Mouse (Mus musculus): ENCODE measurements around the gene Pcnx2. TPM values are rescaled to one million over a fixed set of nuclear protein-coding genes. Genes with fewer than 3 reads are reported as not detected.

The Pcnx2 gene
- polyA plus RNA-seq, 1 experiment = 13.7 TPM

DNA sequence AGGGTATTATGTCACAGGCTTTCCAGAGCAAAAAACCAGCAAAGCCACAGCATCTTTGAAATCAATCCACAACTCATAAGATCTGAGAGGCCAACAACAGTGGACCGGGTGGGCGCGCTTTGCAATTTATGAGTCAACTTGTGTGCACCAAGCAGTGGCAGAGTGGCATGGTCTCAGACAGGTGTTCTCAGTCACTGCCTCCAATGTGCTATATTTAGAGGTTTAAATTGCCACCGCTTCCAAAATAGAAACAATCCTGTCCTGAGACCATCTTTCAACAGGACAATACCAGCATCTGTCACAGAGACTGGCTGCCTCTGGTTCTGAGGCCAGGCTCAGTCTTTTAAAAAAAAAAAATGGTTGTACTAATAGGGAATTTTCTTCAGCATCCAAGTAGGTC, 42.0 kb downstream of the Pcnx2 start:
- peak; percentile 17 for DNase-seq (ENCODE audit: low read depth)
- TF ChIP-seq CTCF (IDR thresholded peaks at IDR 0.05; ENCODE audit: borderline replicate concordance, extremely low read depth, insufficient read depth, insufficient read length) (no peak), POLR2A (IDR thresholded peaks at IDR 0.05; ENCODE audit: borderline replicate concordance, extremely low read depth, insufficient read depth, insufficient read length, poor library complexity, severe bottlenecking) (no peak)

DNA sequence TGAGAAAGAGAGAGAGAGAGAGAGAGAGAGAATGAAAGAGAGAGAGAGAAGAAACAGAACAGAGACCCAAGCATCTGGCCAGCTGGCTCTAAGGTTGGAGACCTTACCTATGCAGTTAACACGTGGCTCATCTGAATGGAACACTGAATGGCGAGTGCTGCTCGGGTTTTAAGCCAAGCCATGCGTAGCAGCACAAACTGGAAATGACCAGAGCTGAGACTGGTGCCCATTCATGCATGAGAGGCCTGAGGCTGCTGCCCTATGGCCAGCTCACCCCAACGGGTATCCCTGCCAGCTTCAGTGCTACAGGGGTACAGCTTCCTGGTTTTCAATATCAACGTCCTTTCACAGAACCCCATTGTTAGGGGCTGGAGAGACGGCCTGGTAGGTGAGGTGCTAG, 43.7 kb downstream of the Pcnx2 start:
- TF ChIP-seq CTCF (IDR thresholded peaks at IDR 0.05; ENCODE audit: borderline replicate concordance, extremely low read depth, insufficient read depth, insufficient read length) (no peak), POLR2A (IDR thresholded peaks at IDR 0.05; ENCODE audit: borderline replicate concordance, extremely low read depth, insufficient read depth, insufficient read length, poor library complexity, severe bottlenecking) (no peak)
- DNase-seq (ENCODE audit: low read depth) = no peak

DNA sequence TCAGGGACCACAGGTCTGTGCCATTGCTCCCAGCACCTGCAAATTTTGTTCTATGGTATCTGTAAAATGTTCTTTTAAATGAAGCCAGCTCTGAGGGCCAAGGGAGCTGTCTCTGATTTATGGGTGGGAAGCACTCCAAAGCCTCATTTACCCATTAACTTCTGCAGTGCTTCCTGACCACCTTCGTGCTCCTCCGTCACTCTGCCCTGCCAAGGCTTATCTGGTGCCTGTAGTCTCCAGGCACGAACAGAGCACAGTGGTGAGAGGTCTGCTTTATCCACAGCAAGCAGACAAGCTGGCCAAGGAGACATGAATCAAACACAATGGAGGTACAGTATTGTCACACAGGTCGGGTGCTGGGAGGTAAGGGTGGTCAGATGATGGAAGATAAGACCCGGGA, 44.8 kb downstream of the Pcnx2 start:
- DNase-seq (ENCODE audit: low read depth) = no peak
- TF ChIP-seq POLR2A (IDR thresholded peaks at IDR 0.05; ENCODE audit: borderline replicate concordance, extremely low read depth, insufficient read depth, insufficient read length, poor library complexity, severe bottlenecking) (no peak), CTCF (IDR thresholded peaks at IDR 0.05; ENCODE audit: borderline replicate concordance, extremely low read depth, insufficient read depth, insufficient read length) (no peak)

DNA sequence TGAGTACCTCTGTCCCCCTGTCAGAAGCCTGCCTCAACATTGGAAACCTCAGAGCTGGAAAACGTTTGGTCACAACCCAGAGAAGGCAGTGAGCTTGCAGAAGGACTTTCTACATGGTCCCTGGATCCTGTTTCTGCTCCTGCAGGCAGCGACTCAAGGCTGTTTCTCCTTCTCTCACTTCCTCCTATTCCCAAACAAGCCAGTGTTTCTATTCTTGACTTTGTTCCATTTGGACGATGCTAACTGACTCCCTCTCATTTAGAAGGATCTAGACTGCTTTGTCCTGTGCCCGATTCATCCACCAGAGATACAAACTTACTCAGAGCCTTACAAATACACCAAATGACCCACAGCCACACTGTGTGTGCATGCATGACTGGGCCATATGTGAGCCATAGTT, 48.9 kb downstream of the Pcnx2 start:
- TF ChIP-seq POLR2A (IDR thresholded peaks at IDR 0.05; ENCODE audit: borderline replicate concordance, extremely low read depth, insufficient read depth, insufficient read length, poor library complexity, severe bottlenecking) (no peak), CTCF (IDR thresholded peaks at IDR 0.05; ENCODE audit: borderline replicate concordance, extremely low read depth, insufficient read depth, insufficient read length) (no peak)
- DNase-seq (ENCODE audit: low read depth) = no peak

DNA sequence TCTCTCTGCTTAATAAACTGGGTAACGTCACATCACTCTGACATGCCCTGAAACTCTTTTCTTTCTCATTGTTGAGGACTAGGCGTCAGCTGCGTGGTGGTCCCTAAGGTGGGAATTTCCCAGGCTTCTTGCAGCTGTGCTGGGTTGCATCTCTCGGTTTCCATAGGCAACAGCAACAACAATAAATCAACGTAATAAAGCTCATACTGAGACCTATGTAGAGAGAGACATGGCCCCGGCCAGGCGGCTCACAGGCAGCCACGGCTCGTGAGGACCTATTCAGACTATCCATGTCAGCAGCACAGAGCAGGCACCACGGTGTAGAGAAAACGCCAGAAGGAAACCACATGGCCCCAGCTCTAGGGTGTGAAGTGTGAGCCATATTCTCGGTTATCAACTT, 50.3 kb downstream of the Pcnx2 start:
- TF ChIP-seq POLR2A (IDR thresholded peaks at IDR 0.05; ENCODE audit: borderline replicate concordance, extremely low read depth, insufficient read depth, insufficient read length, poor library complexity, severe bottlenecking) (no peak), CTCF (IDR thresholded peaks at IDR 0.05; ENCODE audit: borderline replicate concordance, extremely low read depth, insufficient read depth, insufficient read length) (no peak)
- peak; percentile 67 for DNase-seq (ENCODE audit: low read depth)

DNA sequence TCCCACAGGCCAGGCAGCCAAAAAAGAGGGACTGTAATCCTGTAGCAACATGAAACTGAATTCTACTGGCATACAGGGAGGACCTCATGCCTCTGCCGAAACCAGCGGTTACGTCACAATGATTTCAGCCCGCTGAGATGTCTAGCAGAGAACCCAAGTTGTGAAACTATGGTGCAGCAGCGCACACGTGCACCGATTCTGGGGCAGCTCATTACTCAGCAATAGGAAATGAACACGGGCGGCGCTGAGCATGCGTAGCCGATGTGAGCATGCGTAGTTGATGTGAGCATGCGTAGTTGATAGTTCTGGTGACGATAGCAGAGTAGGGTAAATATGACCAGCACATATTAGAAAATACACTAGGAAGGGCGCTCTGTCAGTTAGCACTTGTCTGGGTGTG, 52.8 kb downstream of the Pcnx2 start:
- no peak for TF ChIP-seq CTCF (IDR thresholded peaks at IDR 0.05; ENCODE audit: borderline replicate concordance, extremely low read depth, insufficient read depth, insufficient read length)
- no peak for TF ChIP-seq POLR2A (IDR thresholded peaks at IDR 0.05; ENCODE audit: borderline replicate concordance, extremely low read depth, insufficient read depth, insufficient read length, poor library complexity, severe bottlenecking)
- no peak for DNase-seq (ENCODE audit: low read depth)

DNA sequence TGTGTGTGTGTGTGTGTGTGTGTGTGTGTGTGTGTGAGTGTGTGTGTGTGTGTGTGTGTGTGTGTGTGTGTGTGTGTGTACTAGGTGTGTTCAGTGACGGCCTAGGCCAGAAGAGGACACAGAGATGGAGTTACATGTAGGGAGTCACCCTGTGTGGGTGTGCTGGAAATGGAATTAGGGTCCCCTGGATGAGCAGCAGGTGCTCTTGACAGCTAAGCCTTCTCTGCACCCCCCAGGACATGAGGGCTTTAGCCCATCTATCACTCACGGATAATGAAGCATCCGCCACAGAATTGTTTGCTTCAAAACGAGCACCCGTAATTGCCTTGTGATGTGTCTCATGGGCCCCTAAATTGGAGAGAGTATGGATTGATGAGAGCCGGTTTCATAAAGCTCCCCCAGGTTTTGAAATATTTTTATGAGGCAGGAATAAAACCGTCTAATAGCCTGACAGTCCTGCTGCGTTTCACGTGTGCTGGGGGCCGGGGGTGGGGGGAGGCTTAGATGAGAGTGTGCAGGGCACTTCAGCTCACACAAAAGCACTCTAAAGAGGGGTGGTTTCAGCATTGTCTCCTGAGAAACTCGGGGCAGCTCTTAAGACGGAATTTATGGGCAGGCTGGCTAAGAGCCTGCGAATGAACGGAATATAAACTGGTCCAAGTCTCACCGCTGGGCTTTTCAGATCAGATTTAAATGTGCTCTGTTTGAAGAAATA, 54.8 kb downstream of the Pcnx2 start:
- no peak for TF ChIP-seq POLR2A (IDR thresholded peaks at IDR 0.05; ENCODE audit: borderline replicate concordance, extremely low read depth, insufficient read depth, insufficient read length, poor library complexity, severe bottlenecking)
- TF ChIP-seq CTCF (IDR thresholded peaks at IDR 0.05; ENCODE audit: borderline replicate concordance, extremely low read depth, insufficient read depth, insufficient read length) = no peak
- DNase-seq (ENCODE audit: low read depth) = peak; percentile 79

DNA sequence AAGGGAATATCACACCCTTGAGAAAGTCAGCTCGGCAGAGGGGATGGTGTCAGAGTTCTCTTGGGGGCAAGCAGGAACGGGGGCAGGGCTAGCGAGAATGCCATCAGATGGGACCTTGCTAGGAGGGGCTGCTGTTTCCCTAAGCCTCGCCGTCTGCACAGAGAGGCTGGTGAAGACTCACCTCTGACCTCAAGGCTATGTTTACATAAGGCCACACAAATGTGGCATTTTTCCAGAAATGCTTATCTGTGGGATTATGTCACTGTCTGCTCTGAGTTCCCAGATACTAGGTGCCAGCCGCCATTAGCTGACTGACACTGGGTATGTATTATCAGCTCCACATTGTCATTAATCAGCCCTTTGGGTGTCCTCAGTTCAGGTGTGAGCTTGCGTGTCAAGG, 56.0 kb downstream of the Pcnx2 start:
- DNase-seq (ENCODE audit: low read depth) = no peak
- TF ChIP-seq CTCF (IDR thresholded peaks at IDR 0.05; ENCODE audit: borderline replicate concordance, extremely low read depth, insufficient read depth, insufficient read length) (no peak), POLR2A (IDR thresholded peaks at IDR 0.05; ENCODE audit: borderline replicate concordance, extremely low read depth, insufficient read depth, insufficient read length, poor library complexity, severe bottlenecking) (no peak)

DNA sequence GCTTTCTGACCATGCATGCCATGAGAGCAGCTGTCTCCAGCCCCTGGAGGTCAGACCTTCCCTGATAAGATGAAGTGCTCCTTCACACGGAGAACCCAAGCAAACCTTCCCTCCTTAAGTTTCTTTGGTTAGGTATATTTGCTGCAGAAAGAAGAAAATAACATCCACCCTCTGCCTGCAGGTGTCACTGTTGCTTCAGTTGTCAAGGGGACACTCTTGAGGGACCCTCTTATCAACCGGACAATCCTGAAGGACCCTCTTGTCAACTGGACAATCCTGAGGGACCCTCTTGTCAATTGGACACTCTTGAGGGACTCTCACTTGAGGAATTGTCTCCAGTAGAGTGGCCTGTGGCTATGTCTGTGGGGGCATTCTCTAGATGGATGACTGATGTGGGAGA, 73.4 kb downstream of the Pcnx2 start:
- TF ChIP-seq POLR2A (IDR thresholded peaks at IDR 0.05; ENCODE audit: borderline replicate concordance, extremely low read depth, insufficient read depth, insufficient read length, poor library complexity, severe bottlenecking) (no peak), CTCF (IDR thresholded peaks at IDR 0.05; ENCODE audit: borderline replicate concordance, extremely low read depth, insufficient read depth, insufficient read length) (peak; percentile 44; the same call in 1 of the 2 replicates)
- DNase-seq (ENCODE audit: low read depth) = peak; percentile 36

DNA sequence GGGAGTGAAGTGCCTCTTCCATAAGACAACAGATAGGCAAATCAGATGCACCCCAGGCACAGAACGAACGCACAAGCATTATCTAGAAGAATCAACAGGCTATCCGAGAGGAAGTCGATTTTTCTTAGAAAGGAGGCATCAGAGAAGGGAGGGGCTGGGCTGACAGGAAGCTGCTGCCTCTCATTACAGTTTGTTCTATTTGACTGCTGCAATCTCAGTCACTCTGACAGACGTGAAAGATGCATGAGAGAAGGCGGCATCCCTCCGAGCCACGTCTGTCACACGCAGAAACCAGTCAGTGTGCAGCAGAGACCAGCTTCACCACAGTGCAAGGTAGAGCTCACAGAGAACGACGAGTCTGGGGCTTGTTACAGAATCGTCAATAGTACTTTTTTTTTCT, 74.4 kb downstream of the Pcnx2 start:
- peak; percentile 73 for DNase-seq (ENCODE audit: low read depth)
- TF ChIP-seq CTCF (IDR thresholded peaks at IDR 0.05; ENCODE audit: borderline replicate concordance, extremely low read depth, insufficient read depth, insufficient read length) = no peak

DNA sequence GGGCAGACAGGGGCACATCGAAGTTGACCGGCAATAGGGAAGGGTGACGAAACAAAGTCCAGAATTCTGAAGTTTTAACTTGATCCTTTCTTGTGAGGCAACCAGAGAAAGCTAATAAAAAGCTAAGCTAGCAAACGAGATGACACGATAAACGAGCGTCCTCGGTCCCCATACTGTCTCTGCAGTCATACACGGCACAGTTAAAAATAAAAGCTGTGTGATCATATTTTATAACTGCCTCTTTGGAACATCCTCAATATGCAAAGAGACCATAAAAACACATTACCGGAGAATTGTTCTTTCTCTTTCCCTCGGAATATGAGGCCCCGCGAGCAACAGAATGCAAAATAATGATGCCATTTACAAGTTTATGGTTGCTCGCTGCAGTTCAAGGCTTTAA, 76.1 kb downstream of the Pcnx2 start:
- DNase-seq (ENCODE audit: low read depth) = no peak
- TF ChIP-seq POLR2A (IDR thresholded peaks at IDR 0.05; ENCODE audit: borderline replicate concordance, extremely low read depth, insufficient read depth, insufficient read length, poor library complexity, severe bottlenecking) (no peak), CTCF (IDR thresholded peaks at IDR 0.05; ENCODE audit: borderline replicate concordance, extremely low read depth, insufficient read depth, insufficient read length) (no peak)

DNA sequence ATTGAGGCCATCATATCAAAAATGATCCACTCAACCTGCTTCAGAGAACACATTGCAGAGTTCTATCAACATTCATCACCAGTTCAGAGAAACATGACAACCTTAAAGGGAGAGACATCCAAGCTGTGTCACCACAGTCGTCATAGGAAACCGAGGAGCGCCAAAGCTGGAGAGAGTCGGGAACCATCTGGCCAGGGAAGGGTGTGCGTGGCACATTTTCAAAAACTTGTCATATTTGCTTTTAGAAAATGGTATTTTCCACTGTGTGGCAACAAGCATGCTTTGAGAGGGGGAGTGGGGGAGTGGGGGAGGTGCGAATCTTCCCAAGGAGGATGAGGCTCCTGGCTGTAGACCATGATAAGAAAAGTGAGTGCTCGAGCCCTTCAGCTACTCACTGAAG, 78.3 kb downstream of the Pcnx2 start:
- peak; percentile 88 for DNase-seq (ENCODE audit: low read depth)
- TF ChIP-seq CTCF (IDR thresholded peaks at IDR 0.05; ENCODE audit: borderline replicate concordance, extremely low read depth, insufficient read depth, insufficient read length) (no peak), POLR2A (IDR thresholded peaks at IDR 0.05; ENCODE audit: borderline replicate concordance, extremely low read depth, insufficient read depth, insufficient read length, poor library complexity, severe bottlenecking) (no peak)
